Mouse (Mus musculus): ENCODE results near the gene Dglucy. TPM values are rescaled to one million over a fixed set of nuclear protein-coding genes. Genes with fewer than 3 reads are reported as not detected.

Dglucy gene
- total RNA-seq, 4 experiments from 2014 or later, result 20.8 to 28.3 (median 26.4) TPM

GRCm38 (mm10) chr12:100928286-100928685 lies 149.4 kb downstream of the Dglucy start:
- DNase-seq (ENCODE audit: low spot score in 2 of 2), result no peak

GRCm38 (mm10) chr12:100931653-100932052 lies 152.8 kb downstream of the Dglucy start:
- no peak for DNase-seq (ENCODE audit: low spot score in 2 of 2)

GRCm38 (mm10) chr12:100934796-100935195 lies 155.9 kb downstream of the Dglucy start:
- DNase-seq (ENCODE audit: low spot score in 2 of 2), result no peak

GRCm38 (mm10) chr12:100936116-100936515 lies 157.3 kb downstream of the Dglucy start:
- DNase-seq (ENCODE audit: low spot score in 2 of 2), result peak; percentile 59 to 62

GRCm38 (mm10) chr12:100936737-100937136 lies 157.9 kb downstream of the Dglucy start:
- DNase-seq (ENCODE audit: low spot score in 2 of 2), result no peak

- no peak for DNase-seq (ENCODE audit: low spot score in 2 of 2)
Observed at GRCm38 (mm10) chr12:100937441-100938360, 158.8 kb downstream of the Dglucy start.

- DNase-seq (ENCODE audit: low spot score in 2 of 2), result no peak
Observed at GRCm38 (mm10) chr12:100941361-100941760, 162.5 kb downstream of the Dglucy start.

- DNase-seq (ENCODE audit: low spot score in 2 of 2), result no peak
Observed at GRCm38 (mm10) chr12:100943146-100943545, 164.3 kb downstream of the Dglucy start.

GRCm38 (mm10) chr12:100944921-100945336 lies 166.1 kb downstream of the Dglucy start:
- DNase-seq (ENCODE audit: low spot score in 2 of 2), result peak in 1 of 2 experiments; percentile 26

GRCm38 (mm10) chr12:100945501-100945900 lies 166.6 kb downstream of the Dglucy start:
- no peak for DNase-seq (ENCODE audit: low spot score in 2 of 2)

- DNase-seq (ENCODE audit: low spot score in 2 of 2), result no peak
Observed at GRCm38 (mm10) chr12:100945948-100946347, 167.1 kb downstream of the Dglucy start.

Other genes starting within 250 kb of the Dglucy start
- gene Rps6ka5, start 52.1 kb upstream of the Dglucy start, total RNA-seq (2022), result 10 to 100 TPM in 2 of 4 experiments, 1 to 10 TPM in 2; 7.5 to 16.9 (median 10.2) TPM
- under 1 TPM in 1 of 4 experiments, not detected in 3; 0.15 TPM for gene Gpr68, start 129.1 kb downstream of the Dglucy start, total RNA-seq (2022)
- 10 to 100 TPM; 32.5 to 47.7 (median 37.3) TPM for gene Ccdc88c, start 250.0 kb downstream of the Dglucy start, total RNA-seq (2022)